Mouse (Mus musculus) ZHBTc4 (cell line): Measurements from ENCODE around the gene Cped1.

ENCODE experiments used
- DNase-seq: peaks from one replicate; pipeline ENCODE4 v3.0.0-alpha.2; 2011; ENCODE audit warnings: low read depth, low spot score

The Cped1 gene

DNA sequence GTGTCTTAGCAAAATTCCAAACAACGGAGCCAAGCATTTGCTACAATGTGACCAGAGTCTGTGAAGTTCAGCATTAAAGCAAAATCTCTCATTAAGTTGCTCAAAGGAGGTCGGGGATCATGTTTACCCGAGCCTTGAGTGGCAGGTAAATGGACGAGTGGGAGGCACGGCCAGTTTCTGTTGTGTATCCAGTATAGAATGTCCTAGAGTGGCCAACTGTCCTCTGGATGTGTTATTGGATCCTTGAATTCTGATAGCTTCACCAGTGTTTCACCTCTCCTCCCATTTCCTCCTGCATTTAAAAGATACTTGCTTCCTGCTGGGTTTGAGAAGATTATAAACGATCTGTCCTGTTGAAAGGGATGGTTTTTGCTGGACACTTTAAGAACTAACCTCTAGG lies 14.4 kb downstream of the Cped1 start:
- no peak for DNase-seq

DNA sequence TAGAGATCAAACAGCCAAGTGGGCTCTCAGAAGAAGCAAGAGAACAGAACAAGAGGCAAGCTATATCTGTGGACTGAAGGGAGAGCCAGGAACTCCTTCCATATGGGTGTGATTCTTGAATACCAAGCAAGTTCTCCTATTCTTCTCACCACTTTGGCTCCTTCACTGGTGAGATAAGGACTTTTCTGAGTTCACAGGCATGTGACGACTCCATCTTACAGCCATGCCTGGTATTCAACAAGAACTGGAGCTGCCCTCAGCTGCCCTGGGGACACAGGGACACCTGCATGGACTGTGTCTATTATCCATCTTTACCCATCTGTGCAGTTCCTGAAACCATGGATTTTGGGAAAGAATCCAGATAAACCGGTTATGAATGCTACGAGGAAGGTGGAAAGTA lies 15.2 kb downstream of the Cped1 start:
- no peak for DNase-seq

DNA sequence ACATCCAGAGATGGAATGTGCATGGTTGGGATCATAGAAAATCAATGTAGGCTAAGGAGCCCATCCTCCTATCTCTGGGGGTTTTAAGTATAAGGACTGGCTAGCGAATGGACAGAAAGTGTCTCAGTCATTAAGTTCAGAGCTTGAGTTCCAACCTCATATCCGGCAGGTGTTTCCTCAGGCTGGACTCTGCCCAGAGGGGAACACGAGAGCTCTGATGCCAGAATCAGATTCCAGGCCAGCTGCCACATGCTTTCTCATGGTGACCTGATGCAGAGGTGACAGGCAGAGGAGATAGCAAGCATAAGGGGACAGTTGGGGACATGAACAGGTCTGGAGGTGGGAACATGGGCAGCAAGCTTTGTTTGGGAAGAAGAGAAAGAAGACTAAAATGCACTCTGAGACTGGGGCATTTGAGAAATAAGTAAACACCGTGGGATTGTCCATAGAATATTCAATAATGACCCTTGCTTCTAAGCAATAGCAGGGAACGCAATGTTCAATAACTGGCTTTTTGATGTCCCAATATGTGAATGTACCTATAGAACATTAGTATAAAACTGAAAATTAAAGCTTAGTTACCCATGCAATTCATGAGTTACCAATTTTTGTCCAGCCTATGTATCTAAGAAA lies 15.7 kb downstream of the Cped1 start:
- DNase-seq: no peak

DNA sequence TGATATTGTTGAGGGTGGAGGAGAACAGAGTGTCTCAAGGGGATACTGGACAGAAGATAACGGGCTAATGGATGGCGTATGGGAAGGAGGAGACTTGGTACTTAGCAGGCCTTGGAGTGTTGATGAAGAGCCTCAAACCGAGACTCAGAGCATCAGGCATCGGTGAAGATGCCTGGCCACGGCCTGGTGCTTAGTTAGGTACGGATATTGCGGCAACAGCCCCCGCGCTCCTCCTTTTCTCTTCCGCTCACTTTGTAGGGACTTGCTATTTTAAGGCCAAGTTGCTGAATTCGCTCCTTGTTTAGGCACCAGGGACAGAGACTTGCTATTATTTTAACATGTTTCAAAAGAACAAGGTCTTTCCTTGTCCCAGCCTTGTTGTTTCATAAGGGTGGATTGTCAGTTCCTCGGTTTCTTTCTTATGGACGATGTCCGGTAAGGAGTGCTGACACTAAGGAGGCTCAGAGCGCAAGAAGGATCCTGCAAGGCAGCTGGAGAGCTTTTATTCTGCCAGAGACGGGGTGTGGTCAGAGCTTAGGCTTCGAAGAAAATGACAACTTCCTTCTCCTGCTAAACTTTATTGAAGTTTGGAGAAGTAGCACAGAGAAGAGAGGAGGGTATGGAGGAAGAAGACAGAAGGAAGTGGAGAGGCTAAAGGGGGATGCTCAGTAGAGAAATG lies 16.9 kb downstream of the Cped1 start:
- peak; percentile 18 for DNase-seq

DNA sequence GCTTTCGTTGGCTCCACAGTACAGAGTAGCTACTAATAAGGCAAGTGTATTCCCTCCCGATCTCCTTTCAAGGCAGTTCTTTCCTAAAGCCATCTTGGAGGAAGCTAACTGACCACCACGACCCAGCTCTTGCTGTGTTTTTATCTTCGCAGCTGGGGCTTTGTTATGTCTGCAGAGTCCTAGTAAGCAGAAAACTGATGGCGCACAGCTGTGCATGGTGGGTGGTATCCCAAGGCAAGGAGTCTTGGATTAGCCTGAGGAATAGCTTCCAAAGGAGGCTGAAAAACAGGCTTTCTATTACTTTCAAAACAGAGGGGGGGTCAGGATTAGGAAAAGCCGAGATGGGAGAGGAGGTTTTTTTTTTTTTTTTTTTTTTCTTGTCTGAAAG lies 17.5 kb downstream of the Cped1 start:
- peak; percentile 29 for DNase-seq

DNA sequence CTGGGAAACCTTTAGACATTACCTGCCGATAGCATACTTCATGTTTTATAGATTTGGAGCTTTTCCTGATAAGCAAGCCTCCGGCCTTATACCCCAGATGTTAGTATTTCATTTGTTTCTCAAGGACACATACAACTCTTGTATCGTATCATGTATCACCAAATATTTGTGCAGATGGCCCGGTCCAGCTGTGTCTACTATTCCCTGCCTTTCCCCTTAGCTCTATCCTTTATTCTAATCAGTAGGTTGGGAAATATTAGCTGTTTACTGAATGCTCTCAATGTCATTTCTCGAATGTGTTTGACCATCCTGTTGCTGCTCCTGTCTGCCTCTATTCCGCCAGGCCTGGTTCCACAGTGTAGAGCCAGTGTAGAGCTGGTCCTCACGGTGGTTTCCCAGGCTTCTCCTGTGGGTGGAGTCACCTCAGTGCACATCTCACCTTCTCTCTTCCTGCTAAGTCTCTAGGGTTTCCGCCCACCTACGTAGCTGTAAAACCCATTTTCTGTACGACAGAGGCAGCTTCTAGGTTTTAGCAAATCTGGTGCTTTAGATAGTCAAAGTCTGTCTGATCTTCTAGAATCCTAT lies 18.3 kb downstream of the Cped1 start:
- DNase-seq: no peak

DNA sequence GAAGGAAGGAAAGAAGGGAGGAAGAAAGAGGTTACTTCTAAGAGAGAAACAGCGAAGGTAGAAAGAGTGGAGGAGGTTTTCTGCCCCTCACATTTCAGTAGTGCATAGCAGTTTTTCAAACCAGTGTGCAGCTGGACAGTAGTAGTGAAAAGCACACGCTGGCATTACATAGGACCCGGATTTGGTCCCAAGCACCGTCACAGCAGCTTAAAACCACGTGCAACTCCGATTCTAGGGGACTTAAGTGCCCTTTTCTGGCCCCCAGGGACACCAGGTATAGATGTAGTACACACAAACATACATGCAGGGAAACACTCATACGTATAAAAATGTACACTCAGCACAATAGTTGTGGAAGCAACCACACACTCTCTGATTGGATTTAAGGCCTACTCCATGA lies 22.6 kb downstream of the Cped1 start:
- no peak for DNase-seq

DNA sequence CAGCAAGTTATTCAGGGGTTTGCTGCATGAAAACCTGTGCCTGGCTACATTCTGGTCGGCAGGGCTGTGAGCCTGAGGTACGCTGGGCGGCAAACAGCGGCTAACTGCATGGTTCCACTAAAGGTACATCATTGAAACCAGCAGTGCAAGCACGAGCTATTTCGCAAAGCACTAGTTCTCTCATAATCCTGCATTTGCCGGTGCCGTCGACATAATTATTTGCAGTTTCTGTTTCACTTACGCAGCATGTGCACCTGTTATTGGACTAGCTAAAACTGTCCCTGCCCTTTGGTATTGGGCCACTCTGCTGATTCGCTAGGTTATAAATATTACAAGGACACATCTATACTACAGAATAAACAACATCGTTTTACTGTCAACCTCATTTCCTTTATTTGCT lies 24.5 kb downstream of the Cped1 start:
- no peak for DNase-seq

DNA sequence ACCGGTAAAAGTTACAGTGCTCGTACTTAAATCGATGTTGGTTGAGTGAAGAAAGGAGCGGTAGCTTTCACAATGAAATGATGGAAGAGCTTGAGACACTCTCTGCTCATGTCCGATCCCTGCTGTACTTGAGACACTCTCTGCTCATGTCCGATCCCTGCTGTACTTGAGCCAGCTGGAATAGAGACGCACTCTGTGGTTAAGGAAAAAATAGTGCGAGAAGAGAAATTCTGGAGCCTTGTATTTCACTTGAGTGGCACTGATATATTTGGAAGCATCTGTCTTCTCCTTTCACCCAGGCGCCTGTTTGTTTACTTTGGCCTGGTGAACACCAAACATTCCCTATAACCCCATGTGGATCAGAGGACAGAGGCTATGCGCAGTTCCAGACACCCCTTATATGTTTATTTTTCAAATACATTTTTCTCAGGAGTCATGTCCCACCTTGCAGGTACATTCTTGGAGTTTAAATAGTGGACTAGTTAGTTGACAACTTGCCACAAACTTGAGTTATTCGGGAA lies 25.1 kb downstream of the Cped1 start:
- DNase-seq: no peak

DNA sequence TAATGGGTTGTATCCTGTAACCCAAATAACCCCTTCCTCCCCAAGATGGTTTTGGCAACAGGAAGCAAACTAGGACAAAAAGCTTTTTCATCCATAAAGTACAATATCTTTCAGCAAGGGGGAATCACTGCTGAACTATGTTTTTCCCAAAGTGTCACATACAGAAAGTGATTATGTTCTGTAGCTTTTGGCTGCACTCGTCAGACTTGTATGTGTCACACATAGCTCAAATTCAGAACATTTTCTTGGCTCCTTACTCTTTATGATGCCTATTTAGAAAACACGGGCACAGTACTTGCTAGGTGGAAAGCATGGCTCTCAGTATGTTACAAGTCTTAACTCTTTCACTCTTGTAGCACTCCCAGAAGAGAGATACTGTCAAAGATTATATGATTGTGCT lies 25.8 kb downstream of the Cped1 start:
- DNase-seq: no peak

DNA sequence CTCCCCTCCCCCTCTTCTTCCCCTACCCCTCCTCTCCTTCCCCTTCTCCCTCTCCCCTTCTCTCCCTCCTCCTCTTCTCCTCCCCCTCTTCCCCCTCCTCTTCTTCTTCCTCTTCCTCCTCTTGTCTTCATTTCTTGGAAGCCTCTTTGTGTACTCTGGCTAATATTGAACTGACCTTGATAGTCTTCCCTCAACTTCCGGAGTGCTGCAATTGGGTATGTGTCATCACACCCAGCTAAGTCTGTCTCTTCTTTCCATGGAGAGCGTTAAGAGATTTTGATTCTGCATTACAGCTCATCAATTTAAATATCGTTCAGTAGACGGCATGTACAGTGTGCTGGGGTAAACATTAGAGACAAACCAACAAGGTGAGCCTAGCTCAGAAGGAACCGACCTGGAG lies 26.4 kb downstream of the Cped1 start:
- DNase-seq: no peak

DNA sequence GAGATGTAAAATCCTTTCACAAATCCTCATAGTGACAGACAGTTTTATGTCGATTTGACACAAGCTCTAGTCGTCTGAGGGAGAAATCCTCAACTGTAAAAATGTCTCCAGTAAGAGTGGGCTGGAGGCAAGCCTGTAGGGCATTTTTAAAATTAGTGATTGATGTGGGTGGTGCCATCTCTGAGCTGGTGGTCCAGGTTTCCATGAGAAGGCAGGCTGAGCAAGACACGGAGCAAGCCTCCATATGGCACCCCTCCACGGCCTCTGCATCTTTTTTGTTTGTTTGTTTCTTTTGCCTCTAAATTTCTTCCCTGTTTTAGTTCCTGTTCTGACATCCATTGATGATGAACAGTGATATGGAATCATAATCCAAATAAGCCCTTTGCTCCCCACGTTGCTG lies 26.8 kb downstream of the Cped1 start:
- DNase-seq: no peak

DNA sequence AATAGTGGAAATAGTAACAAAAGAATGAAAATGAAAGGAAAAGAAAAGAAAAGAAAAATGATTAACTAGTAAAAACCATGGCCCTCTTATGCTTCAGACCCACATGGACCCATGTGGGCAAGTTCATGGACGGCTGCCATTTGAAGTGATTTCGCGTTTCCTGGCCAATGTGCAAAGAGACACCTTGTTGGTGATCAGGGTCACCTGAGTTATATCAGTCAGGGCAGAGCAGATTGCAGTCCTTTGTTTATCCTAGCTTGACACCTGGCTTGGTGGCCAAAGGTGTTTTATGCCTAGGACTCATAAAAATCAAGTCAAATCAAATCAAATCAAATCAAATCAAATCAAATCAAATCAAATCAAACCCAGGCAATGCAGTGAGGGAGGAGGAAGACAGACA lies 27.7 kb downstream of the Cped1 start:
- no peak for DNase-seq

DNA sequence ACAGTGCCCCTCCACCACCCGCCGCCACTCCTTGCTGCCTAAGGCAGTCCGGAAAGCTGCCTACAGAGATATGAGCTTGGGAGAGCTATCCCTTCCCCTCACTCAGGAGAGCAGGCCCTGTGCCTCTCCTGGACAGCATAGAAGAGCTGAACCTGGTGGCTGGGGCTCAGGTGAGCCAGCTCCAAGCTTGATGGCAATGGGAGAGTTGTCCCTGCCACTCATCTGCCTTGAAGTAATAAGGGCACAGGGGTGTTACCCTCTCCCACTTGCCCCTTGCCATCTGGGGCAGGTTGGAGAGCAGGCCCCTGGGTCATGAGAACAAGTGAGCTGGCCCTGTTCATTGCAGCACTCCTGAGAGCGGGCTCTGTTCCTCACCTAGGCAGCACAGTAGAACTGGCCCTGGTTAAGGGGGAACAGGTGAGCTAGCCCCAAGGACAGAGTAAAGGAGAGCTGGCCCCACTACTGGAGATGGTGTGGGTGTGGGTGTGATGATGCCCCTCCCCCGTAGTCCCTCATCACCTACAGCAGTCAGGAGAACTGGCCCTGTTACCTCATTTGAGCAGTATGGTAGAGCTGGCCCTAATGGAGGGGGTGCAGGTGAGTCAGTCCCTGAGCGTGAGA lies 28.7 kb downstream of the Cped1 start:
- DNase-seq: peak; percentile 10

DNA sequence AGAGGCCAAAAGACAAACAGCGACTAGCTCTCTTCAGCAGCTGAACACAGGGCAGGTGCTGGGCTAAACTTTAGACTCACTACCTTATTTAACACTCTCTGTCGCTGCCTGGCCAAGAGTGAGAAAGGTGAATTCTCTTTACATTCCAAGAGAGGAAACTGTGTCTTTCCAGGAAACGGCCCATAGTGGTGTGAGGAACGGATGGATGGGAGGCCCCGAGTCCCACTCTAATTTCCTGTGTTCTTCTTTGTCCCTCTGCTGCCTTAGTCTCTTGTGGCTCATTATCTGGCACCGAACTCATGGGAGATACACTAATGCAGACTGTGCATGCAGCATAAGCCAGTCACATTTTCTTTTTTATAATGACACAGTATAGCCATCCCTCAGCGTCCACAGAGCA lies 31.9 kb downstream of the Cped1 start:
- no peak for DNase-seq

DNA sequence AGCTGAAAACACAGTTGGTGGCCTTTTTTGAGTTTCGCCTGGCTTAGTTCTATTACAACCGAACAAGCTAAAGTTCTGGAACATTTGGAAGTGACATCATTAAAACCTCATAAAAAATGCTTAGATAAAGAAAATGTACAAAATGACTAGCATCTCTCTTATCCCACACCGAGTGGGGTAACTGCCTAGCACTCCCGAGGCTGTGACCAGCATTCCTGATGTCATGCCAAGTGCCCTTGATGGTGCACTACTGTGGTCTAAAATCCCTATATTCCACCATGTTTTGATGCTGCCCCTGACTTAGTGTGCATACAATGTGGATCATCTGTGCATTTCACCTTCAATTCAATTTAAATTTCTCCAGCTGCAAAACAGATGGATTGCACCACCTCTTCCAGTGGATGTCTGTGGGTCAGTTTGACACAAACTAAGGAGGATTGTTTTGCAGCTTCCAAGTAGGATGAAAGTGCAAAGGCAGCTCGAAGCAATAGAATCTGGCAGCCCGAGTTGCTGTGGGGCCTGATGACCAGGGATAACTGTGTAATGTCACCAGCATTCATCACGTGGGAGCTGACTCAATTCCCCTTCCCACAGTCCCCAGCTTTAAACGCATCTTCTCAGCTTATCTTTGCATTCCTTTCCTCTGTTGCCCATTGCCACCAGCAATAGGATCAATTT lies 33.2 kb downstream of the Cped1 start:
- DNase-seq: no peak

DNA sequence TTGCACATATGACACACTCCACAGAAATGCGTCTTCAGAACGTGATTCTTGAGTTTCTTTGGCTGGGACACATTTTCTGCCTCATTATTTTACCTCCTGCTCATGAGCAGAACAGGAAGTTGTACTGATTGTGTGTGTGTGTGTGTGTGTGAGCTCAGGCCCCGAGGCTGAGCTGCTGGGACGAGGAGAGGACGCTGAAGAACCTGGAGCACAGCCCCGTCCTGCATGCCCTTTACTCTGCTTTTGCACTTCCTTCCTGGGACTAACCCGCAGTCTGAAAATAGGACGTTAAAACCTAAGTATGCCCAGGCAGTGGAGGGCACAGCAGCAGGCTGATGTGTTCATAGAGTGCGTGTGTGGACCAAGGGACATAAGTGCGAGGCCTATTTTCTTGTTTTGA lies 33.9 kb downstream of the Cped1 start:
- DNase-seq: no peak

DNA sequence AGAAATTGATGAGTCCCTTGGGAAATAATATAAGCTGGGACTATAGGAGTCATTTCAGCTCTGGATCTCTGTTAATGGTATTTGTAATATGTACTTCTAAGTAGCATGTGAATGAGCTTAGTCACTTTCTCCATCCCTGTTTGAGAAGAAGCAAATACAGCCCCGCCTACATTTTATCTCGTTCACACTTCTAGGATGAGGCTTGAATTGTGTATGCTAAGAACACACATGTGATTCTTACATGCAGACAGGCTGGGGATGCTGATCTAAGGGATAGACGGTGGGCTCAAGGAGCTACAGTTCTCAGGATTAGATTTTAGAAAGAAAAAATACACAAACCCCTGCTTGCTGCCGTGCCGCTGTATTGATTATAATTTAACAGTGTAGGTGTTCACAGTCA lies 35.0 kb downstream of the Cped1 start:
- DNase-seq: no peak

DNA sequence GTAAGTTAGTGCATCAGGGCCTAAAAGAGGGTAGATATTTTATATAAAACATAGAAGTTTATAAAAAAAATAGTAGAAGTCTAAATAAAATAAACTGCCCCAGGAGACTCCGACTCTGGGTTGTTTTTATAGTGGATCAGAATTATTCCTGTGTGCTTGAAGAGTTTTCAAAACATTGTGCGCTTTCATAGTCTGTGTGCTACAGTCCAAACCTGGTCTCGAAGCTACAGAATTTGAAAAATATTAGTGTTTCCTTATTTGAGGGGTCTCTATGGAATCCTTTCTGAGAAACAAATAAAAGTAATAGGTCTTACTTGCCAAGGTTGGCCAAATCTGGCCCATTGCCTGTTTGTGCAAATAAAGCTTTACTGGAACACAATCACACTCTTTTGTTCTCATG lies 35.6 kb downstream of the Cped1 start:
- no peak for DNase-seq

DNA sequence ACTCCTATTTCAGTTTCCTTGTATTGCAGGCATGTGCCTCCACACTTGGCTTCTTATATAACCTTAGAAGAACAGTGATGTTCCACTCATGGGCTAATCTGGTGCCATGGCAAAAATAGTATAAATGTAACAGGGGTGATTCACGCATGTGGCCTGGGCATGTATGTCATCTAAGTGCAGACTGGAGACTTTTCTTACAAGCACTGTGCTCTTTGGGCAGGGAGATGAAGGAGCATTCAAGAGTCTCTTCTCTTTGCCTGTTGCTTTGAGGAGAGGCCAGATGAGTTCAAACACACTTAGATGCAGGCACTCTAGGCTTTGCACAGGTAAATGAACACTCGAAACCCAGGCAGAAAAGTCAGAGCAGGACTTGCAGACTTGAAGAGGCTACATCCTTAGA lies 38.5 kb downstream of the Cped1 start:
- no peak for DNase-seq

DNA sequence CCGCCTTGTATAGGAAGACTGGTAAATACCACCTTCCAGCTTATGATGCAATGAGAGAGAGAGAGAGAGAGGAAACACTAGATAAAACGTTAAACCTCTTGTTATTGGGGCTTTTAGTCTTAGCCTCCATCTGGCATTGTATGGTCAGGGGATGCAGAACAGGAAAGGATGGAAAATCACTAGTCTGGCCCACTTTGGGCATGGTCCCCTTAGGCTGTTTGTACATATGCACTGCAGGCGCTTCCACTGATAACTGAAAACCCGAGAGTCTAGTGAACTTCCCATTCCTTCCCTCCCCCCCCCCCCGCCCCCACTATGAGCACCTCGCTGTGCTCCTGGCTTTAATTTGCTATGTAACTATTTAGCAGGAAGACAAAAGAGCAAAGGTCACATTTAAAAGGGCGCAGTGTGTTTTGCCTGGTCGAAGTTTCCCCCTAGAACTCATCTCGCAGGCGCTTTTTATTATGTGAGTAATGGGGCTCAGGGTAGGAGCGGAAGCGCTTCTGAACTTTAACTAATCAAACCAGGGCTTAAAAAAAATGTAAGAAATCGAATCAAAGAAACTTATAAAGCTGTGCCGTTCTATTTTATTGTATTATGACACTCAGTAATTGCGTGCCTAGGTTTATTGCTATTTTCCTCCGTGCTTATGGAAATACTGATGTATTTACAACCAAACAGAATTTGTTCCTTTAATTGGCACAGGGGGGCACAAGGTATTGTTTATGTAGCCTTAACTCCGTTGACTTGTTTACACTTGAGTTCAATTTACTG lies 40.1 kb downstream of the Cped1 start:
- DNase-seq: peak; percentile 33

DNA sequence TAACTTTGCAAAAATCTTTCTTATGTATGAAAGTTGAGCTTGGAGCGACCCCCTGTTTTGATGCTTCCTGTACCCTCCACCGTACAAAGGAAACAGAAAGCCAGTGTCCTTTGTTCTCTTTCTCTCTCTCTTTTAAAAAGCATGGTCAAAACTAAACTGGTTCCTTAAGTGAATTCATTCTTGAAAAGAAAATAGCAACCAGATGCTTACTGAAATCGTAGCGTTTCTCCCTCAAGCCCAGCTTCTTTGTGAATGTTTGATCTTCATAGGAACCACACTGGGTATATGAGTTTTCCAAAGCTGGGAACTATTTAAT lies 40.6 kb downstream of the Cped1 start:
- no peak for DNase-seq
